Mouse (Mus musculus) frontal cortex, postnatal 10 days (tissue): Measurements from ENCODE around the gene Cyp21a1.
"Not testable (repeated sequence)": the region's sequence is repeated elsewhere in the genome, so short reads cannot be mapped to it uniquely, and the experiment has no call there.

Experiments
- DNase-seq, 2 experiments: peaks; one replicate each; pipeline ENCODE4 v3.0.0; 2022; ENCODE audit warnings: low spot score in 2 of 2, mixed read lengths in 1 of 2

The Cyp21a1 gene

DNA sequence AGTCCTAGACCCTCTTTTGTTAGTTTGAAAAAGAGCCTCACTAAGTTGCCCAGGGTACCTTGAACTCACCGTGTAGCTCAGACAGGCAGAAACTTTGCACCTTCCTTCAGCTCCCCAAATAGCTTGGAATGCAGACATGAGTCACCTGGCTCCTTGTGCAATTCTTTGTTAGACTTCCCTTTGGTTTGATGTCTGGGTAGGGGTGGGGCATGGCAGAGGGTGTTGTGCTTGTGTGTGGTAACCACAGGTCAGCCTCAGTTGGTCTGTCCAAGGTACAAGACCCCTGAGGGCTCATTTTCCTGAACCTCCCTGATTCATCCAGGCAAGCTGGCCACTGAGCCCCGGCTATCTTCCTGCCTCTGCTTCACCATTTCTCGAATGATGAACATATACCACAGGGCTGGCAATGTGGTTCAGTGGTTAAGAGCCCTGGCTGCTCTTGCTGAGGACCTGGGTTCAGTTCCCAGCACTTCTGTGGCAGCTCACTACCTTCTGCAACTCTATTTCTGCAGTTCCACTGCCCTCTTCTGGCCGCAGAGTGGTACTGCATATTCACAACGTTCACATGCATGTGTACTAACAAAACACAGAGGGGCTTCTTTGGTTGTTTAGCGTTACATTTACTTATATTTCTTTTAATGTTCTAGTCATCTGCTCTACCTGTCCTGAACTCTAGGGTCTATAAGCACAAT lies 656 bp upstream of the Cyp21a1 start:
- no peak for DNase-seq

DNA sequence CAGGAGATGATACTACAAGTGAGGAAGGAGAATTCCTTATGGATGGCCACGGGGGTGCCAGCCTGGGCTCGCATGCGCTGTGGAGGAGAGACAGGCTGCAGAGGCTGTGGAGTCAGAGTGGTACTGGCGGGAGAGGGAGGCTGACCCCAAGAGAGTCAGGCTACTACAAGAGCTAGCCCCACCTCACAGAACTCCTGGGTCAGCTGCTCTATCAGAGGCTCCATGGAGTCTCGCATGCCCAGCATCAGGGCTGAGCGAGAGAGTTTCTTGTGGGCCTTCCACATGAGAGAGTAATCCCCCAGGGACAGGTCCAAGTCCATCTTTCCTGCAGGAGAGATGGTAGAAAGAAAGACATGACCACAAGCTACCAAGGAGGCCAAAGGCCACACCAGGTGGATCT lies 994 bp downstream of the Cyp21a1 start:
- not testable (repeated sequence) for DNase-seq

DNA sequence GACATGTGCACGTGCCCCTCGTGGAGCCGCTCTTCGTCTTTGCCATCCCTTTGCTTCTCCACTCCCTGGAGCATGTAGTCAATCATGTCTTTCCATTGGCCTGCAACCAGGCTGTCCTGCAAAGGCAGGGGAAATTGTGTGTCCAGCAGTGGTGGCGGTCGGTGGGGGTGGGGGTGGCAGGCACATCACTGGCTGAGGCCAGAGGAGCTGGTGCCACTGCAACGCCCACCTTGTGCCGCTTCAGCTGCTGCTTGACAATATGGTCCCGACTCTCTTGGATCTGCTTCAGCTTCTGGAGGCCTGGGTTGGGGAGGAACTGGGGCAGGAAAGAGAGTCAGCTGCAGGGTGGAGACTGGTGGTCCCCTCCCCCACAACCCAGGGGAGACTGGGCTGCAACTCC lies 1.6 kb downstream of the Cyp21a1 start:
- DNase-seq = not testable (repeated sequence)

DNA sequence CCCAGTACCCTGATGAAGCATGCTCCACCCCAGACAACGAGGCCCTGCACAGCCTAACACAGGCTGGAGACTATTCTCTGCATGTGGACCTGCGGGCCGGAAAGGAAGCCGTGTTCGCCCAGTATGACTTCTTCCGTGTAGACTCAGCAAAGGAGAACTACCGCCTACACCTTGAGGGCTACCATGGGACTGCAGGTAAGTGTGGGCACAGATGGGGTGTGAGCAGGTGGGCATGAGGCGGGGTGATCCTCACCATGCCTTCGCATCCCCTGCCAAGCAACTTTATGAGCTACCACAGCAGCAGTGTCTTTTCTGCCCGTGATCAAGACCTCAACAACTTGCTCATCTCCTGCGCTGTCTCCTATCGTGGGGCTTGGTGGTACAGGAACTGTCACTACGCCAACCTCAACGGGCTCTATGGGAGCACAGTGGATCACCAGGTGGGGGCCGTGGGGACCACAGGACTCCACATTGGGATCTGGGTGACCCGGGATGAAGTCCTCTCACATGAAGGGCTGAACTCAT lies 3.5 kb downstream of the Cyp21a1 start:
- not testable (repeated sequence) for DNase-seq

DNA sequence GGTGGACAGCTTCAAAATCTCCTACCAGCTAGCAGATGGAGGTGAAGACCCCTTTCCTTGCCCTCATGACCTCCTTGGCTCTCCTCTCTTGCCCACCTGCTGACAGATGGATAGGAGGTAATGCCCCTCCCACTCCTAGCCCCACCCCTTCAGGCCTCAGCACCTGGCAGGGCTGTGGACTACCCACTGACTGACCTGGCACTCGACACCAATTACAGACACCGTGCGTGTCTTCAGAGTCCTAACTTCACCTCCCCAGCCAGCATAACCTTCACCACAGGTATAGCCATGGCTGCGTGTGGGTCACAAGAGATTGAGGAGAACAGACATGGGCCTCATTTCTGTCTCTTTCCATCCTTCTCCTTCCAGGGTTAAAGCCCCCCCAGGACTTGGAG lies 4.8 kb downstream of the Cyp21a1 start:
- no peak for DNase-seq

DNA sequence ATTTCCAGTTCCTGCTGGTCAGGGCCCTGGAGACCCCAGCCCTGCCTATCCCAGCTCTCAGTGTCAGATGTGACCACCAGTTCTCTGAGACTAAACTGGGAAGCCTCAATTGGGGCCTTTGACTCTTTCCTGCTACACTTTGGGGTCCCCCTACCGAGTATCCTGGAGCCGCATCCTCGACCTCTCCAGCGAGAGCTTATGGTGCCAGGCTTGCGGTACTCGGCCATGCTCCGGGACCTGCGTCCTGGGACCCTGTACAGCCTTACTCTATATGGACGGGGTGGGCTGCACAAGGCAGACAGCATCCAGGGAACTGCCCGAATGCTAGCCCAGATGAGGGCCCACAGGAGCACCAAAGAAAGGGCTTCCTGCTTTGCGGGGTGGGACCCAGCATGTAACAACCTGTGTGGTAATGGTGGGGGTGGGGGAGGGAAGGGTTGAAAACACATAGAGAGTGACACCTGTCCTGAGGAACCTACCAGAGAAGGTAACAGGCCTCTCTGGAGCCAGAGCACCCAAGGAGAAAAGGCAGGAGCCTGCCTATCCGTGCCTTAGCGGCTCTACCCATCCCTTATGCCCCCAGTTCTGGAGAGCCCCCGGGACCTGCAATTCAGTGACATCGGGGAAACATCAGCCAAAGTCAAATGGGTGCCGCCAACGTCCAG lies 5.4 kb downstream of the Cyp21a1 start:
- no peak for DNase-seq

DNA sequence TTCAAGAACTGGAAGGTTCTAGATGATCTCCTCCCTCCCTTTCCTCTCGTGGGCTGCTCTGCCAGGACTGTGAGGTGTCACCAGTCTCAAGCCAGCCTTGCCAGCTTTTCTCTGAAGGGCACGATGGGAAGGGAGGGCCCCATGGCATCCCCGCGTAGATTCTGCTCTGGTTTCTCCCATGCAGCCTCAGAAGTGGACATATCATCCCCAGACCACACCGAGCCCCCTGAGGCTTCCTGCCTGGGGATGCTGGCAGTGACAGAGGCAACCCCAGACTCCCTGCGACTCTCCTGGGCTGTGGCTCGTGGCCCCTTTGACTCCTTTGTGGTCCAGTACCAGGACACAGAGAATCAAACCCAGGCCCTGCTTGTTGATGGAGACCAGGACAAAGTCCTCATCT lies 6.3 kb downstream of the Cyp21a1 start:
- DNase-seq = not testable (repeated sequence)

DNA sequence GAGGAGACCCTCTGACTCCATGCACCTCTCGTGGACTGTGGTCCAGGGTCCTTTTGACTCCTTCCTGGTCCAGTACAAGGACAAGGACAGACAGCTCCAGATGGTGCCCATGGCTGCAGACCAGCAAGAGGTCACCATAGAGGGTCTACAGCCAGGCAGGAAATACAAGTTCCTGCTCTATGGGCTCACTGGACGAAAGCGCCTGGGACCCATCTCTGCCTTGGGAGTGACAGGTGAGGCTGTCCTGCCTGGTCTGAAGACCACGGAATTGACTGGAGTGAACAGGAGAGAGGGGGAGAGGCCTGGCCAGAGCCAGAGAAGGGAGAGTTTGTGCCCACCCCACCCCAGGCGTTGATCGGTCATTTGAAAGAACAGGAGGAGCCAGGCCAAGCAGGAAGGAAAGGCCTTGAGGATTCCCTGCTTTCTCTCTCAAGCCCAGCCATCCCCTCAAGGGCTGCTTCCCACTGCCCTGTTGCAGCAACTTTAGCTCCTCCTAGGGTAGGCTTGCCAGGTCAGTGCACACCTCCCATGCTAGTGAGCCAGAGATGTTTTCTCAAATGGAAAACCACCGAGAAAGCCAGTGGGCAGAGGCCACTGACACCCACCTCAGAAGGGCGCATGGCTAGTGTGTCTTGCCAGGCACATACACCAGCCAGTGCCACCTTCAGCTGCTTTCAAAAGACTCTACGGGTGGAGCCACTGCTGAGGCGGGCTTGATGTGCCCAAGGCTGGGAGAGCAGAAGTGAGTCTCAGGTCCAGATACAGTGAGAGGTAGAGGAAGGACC lies 7.0 kb downstream of the Cyp21a1 start:
- DNase-seq = not testable (repeated sequence)

DNA sequence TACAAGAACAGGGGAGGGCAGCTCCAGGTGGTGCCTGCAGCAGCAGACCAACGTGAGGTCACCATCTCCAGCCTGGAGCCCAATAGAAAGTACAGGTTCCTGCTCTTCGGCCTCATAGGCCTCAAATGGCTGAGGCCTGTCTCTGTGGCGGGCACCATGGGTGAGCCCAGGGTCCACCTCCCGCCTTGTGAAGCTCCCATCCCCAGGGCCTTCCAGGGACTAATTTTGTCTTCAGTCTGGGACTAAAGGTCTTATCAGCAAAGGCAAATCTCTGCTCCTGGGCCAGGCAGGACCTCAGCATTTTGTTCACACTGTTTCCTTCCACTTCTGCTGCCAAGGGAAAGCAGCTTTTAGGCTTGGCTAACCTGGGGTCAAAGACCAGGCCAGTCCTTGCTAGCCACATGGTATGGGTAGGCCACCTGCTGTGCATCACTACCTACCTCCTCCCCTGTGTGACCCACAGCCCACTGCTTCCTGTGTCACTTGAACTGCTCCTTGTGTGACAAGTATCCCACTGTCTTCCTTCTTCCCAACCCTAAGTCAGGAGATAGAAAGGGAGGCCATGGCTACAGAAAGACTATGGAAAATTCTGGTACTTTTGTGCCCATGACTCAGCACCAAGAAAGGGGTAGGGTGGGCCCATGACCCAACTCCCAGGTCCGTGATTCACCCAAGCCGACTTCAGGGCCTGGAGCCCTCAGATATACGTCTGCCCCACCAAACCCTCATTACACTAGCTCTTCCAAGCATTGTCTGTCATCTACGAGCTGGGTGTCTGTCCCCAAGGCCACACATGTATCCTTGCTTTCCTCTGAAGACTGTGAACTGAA lies 7.8 kb downstream of the Cyp21a1 start:
- no peak for DNase-seq

DNA sequence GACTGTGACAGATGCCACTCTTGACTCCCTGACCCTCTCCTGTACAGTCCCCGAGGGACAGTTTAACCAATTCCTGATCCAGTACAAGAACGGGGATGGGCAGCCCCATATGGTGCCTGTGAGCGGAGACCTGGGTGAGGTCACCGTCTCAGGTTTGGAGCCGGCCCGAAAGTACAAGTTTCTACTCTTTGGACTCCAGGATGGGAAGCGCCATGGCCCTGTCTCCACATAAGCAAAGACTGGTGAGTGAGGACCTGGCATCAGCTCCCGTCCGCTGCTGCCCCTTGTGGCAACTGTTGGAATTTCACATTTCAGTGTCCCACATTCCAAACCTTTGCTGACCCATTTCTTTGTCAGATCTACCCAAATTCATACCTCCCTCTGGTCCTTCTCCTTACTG lies 8.7 kb downstream of the Cyp21a1 start:
- no peak for DNase-seq

DNA sequence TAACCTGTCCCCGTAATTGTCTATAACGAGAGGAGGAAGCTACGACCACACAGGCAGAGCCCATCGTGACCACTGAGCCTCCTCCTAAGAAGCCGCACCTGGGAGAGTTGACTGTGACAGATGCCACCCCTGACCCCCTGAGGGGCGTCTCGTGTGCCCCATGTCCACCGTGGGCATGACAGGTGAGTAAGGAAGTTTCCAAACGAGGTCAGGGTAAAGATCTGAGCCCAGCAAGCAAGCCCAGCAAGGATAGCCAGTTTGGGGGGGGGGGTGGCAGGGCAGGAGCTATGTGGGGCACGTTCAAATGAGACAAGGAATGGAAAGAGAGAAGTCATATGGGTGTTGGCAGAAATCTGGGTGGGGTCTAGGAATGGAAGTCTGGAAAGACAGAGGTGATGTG lies 9.3 kb downstream of the Cyp21a1 start:
- DNase-seq = no peak

DNA sequence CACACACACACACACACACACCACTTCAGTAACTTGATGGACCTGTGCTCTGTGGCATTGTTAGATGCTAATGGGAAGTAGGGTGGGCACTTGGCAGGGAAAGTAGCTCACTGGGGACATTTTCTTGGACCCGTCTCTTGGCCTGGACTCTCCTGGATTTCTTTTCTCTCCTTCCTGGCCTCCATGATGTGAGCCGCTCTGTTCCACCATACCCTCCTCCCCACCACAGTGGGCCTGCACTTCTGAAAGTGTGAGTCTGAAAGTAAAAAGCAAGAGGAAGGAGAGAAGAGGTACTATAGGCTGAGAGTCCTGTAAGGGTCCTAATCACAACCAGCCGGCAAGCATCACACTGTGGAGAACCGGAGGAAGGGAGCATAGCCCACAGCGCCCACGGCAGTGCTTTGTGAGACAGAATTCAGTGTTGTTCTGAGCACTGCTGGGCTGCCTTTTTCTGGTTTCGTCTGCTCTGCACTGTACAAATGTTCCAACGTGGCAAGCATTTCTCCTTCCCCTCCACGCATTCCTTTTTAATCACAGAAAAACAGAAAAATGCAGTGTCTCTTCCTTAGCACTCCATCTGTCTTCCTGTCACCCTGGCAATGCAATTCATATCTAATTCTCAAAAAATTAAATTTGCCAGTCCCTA lies 26.6 kb downstream of the Cyp21a1 start:
- no peak for DNase-seq

DNA sequence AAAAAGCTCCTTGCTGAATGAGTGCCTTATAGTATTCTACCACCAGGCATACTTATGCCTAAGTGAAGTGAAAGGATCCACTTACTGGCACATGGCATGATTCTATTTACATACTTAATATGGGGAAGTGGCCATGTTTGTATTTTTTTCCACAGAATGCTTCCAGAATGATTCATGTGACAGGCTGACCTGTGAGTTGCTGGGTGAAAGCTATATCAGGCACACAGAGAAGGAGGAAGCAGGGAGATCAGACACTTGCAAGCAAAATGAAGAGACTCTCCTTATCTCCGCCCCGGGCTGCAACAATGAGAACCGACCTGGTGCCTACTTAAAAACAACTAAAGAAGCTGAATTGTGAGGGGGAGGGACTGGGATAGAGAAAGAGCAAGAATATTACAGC lies 42.9 kb downstream of the Cyp21a1 start:
- DNase-seq = no peak
